Mouse (Mus musculus): ENCODE data around the gene Atp11a.

GRCm38 (mm10) chr8:12803121-12803520, 46.3 kb downstream of the Atp11a start:
- TF ChIP-seq CTCF (IDR thresholded peaks at IDR 0.05; ENCODE audit: extremely low read depth, insufficient read length, insufficient replicate concordance, low read depth, low read length) = no peak
- no peak for TF ChIP-seq POLR2A (IDR thresholded peaks at IDR 0.05; ENCODE audit: low read depth, low read length)

Data from small intestine, adult 2 months (tissue).